Mouse (Mus musculus) kidney, adult 2 months (tissue): ENCODE measurements around the gene 4930583I09Rik.

ENCODE experiments used
- CTCF ChIP-seq: fragments of 200-500 bp; conservative IDR thresholded peaks from 2 replicates; pipeline ENCODE4 v1.5.1; 2011; ENCODE audit warnings: low read depth, mild to moderate bottlenecking, control low read depth, low read length, moderate library complexity, mixed read lengths; ENCODE audit not compliant: insufficient read depth, insufficient read length
- POLR2A ChIP-seq: fragments of 200-500 bp; IDR thresholded peaks from one replicate; pipeline ENCODE4 v1.6.1; 2011; ENCODE audit warnings: low read depth, low read length, control low read depth

- TF ChIP-seq CTCF: no peak
- TF ChIP-seq POLR2A: no peak
Measured at GRCm38 (mm10) chr17:64815806-64816205, 20.1 kb downstream of the 4930583I09Rik start.
